Comparison of ENCODE assay signal across 23 mouse cellular contexts in the genomic region with DNA sequence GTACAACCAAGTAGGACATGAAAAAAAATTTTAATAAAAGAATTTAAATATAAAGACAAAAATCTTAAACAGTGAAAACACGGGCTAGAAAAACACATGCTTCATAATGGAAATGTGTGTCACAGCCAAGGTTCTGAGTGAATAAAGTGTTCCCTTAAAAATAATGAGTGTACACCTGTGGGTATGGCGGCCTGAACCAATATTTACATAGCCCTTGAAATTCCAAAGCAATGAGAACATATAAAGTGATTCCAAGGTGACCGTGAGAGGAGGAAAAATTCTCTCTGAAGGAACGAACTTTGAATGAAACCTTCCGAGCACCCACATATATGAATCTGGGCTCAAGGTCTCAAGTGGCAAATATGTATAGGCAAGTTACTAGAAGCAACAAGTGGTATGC.
DNase-seq lines count a peak whose midpoint lies in the region; ATAC-seq and TF ChIP-seq lines count a peak whose summit lies in the region.
"Had no signal": no experiment of that assay in that cellular context is flagged by ENCODE, and none has a peak within 500 bp of the region (broad histone marks: within the 10 kb centered on the region; RNA-seq: fewer than 3 reads in every experiment).

No protein-coding gene starts in this region.

- no peak overlapping the region for H3K9ac ChIP-seq in lung, embryonic 15.5 days
- no peak overlapping the region for H3K9ac ChIP-seq in lung, postnatal 0 days (replicated peaks; ENCODE audit: low read depth)
- H3K9ac ChIP-seq: embryonic facial prominence, embryonic 13.5 days; embryonic facial prominence, embryonic 15.5 days; forebrain, embryonic 12.5 days had no signal

- DNase-seq in lung, postnatal 14 days, result no peak
- DNase-seq in lung, postnatal 0 days (ENCODE audit: low spot score), result peak; percentile 80
- DNase-seq in lung, postnatal 4 days, result no peak
- peak; percentile 65 for DNase-seq in lung, postnatal 36 days
- DNase-seq in heart, adult 9 months (ENCODE audit: low spot score in 2 of 2), result no peak
- DNase-seq in layer of hippocampus, adult 18-20 months (ENCODE audit: low spot score in 2 of 2), result no peak
- DNase-seq: adrenal gland, adult 2 months; adrenal gland, postnatal 10 days; adrenal gland, postnatal 25 days; cerebellum, adult 11 months; cerebellum, adult 18-20 months; cerebellum, adult 8-10 months; cerebellum, adult 9-11 months; cerebellum, postnatal 14 days; cerebellum, postnatal 36 days; embryo, embryonic 11 days had no signal

- TF ChIP-seq CTCF in lung, postnatal 0 days (IDR thresholded peaks at IDR 0.05), result no peak

- no peaks in the 10 kb centered on the region for H3K36me3 ChIP-seq in lung, embryonic 15.5 days
- H3K36me3 ChIP-seq in lung, postnatal 0 days (ENCODE audit: insufficient read depth, low read length), result no peaks in the 10 kb centered on the region
- H3K36me3 ChIP-seq: embryonic facial prominence, embryonic 13.5 days; embryonic facial prominence, embryonic 15.5 days; forebrain, embryonic 10.5 days; forebrain, embryonic 12.5 days had no signal

- no peaks in the 10 kb centered on the region for H3K27me3 ChIP-seq in lung, embryonic 15.5 days
- H3K27me3 ChIP-seq in lung, postnatal 0 days (replicated peaks; ENCODE audit: insufficient read depth, low read length), result no peaks in the 10 kb centered on the region
- H3K27me3 ChIP-seq: embryonic facial prominence, embryonic 13.5 days; embryonic facial prominence, embryonic 15.5 days; forebrain, embryonic 12.5 days had no signal

- ATAC-seq in lung, embryonic 15.5 days (ENCODE audit: borderline replicate concordance, extremely low read depth, low FRiP score, low TSS enrichment), result peak; percentile 44; the same call in 1 of the 2 replicates
- ATAC-seq in lung, postnatal 0 days, result peak; percentile 78
- ATAC-seq: forebrain, embryonic 14.5 days had no signal

- WGBS in lung, embryonic 15.5 days, result 53% methylated on average over 5 of the region's 5 CpGs
- WGBS in lung, postnatal 0 days, result 49% methylated on average over 5 of the region's 5 CpGs

- peak; percentile 94 for TF ChIP-seq EP300 in lung, postnatal 0 days (IDR thresholded peaks at IDR 0.05)

- H3K27ac ChIP-seq in lung, embryonic 15.5 days, result peak overlapping the region; percentile 91
- peak overlapping the region; percentile 68; the same call in 1 of the 2 replicates for H3K27ac ChIP-seq in lung, postnatal 0 days (ENCODE audit: low read length)
- H3K27ac ChIP-seq: embryonic facial prominence, embryonic 13.5 days; embryonic facial prominence, embryonic 15.5 days; forebrain, embryonic 10.5 days; forebrain, embryonic 12.5 days had no signal

- no peak overlapping the region for H3K4me2 ChIP-seq in lung, embryonic 15.5 days
- H3K4me2 ChIP-seq in lung, postnatal 0 days (replicated peaks; ENCODE audit: low read depth, low read length), result no peak overlapping the region
- H3K4me2 ChIP-seq: embryonic facial prominence, embryonic 13.5 days; embryonic facial prominence, embryonic 15.5 days; forebrain, embryonic 12.5 days had no signal

- peaks cover 22% of the 10 kb centered on the region for H3K4me1 ChIP-seq in lung, embryonic 15.5 days
- no peaks in the 10 kb centered on the region for H3K4me1 ChIP-seq in lung, postnatal 0 days (ENCODE audit: insufficient read depth, low read depth, low read length)
- H3K4me1 ChIP-seq: embryonic facial prominence, embryonic 15.5 days had no signal

- H3K4me3 ChIP-seq in lung, embryonic 15.5 days, result no peak overlapping the region
- H3K4me3 ChIP-seq in lung, postnatal 0 days (ENCODE audit: low read depth, low read length), result no peak overlapping the region
- H3K4me3 ChIP-seq: embryonic facial prominence, embryonic 13.5 days; embryonic facial prominence, embryonic 15.5 days; erythroblast, embryonic 14.5 days; forebrain, embryonic 10.5 days; forebrain, embryonic 12.5 days had no signal

- no peaks in the 10 kb centered on the region for H3K9me3 ChIP-seq in lung, embryonic 15.5 days
- no peaks in the 10 kb centered on the region for H3K9me3 ChIP-seq in lung, postnatal 0 days (ENCODE audit: low read length)
- H3K9me3 ChIP-seq: embryonic facial prominence, embryonic 13.5 days; embryonic facial prominence, embryonic 15.5 days; forebrain, embryonic 10.5 days; forebrain, embryonic 12.5 days had no signal

Comparison
In these comparisons a context has a peak if more than half of its experiments do, and no peak if none do; other contexts are left out.
1. DNase-seq: peak in lung, postnatal 0 days (single experiment) and lung, postnatal 36 days (single experiment); none in lung, postnatal 14 days (single experiment), lung, postnatal 4 days (0 of 2), heart, adult 9 months (0 of 2) and layer of hippocampus, adult 18-20 months (0 of 2).